Mouse (Mus musculus) megakaryocyte, adult 5-6 weeks (primary cell): Measurements from ENCODE around the gene Tbc1d10a. TPM values are rescaled to one million over a fixed set of nuclear protein-coding genes. Genes with fewer than 3 reads are reported as not detected.

Source experiments
- ATAC-seq: 2 replicates; pipeline ENCODE4 v1.8.0; 2016; ENCODE audit warnings: mild to moderate bottlenecking, inconsistent platforms; ENCODE audit not compliant: poor library complexity, severe bottlenecking
- total RNA-seq, 2 experiments: library from RNA; stranded (forward) in 1 of 2; stranded (reverse) in 1 of 2; fragments of 153-499, 151-499 nt in 1 of 2; fragments of 221-1000, 200-1000 nt in 1 of 2; gene quantifications; 2 replicates each; pipeline versions ENCODE4 v1.2.3 to v1.2.4; 2015 to 2017

Tbc1d10a gene
- total RNA-seq, 2 experiments from 2014 or later, result 3.8 to 5.5 TPM

DNA sequence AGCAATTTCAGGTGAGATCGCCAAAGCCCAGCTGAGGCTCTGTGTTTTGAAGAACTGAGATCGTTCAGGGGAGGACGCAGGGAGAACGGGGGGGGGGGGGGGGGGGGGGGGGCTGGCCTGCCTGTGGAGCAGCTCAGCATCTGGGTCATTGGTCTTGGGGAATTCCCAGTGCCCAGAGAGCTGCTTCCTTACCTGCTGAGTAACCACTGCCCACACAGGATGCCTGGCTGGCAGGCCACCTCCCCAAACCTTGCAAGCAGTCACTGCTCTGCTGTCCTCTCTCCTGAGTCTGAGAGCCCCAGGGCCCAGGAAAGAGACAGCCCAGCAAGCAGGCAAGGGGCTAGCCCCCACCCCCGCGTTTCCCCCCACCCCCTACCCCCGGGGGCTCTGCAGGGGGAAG is 76.3 kb downstream of the Tbc1d10a start:
- no peak for ATAC-seq

DNA sequence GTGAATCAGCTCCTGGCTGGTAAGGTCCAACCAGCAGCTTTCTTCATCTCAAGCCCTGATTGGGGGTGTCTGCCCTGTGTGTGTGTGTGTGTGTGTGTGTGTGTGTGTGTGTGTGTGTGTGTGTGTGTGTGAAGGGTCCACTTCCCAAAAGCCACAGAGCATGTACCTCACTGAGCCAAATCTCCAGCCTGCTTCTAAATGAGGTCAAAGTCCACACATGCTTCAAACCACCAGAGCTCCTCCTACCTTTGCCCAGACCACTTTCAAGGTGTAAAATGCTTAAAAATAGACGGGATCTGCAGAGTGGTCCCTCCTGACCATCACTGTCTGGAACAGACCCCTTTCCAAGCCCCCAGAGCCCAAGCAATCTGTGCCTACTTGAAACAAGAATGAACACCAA is 76.7 kb downstream of the Tbc1d10a start:
- ATAC-seq, result no peak

DNA sequence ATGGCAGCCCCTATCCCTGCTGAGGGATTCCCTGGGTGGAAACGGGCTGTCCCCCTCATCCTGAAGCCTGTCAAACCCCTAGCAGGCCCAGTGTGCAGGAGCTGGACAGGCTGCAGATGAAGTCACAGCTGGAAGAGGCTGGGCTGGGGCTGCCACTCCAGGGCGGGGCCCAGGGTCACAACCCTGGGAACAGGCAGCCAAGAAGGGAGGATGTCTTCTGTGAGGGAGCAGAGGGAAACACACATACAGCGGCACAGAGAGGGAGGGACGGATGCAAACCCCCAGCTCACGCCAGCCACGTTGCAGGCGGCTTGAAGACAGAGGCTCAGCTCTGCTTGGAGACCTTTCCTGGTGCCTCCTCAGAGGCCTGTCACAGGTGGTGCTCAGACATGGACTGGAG is 77.5 kb downstream of the Tbc1d10a start:
- ATAC-seq, result no peak

Other genes starting within 250 kb of the Tbc1d10a start
- gene Pes1, start 222.8 kb upstream of the Tbc1d10a start, total RNA-seq (2015), result 28.5 and 31.1 TPM in 2 replicates
- 60.7 and 86.6 TPM in 2 replicates for gene Pes1, start 222.8 kb upstream of the Tbc1d10a start, total RNA-seq (2017)
- gene 4930556J24Rik, start 210.0 kb upstream of the Tbc1d10a start, total RNA-seq (2015), result not detected in 2 replicates
- not detected in 2 replicates for gene 4930556J24Rik, start 210.0 kb upstream of the Tbc1d10a start, total RNA-seq (2017)
- gene Gal3st1, start 203.2 kb upstream of the Tbc1d10a start, total RNA-seq (2015), result 0.22 TPM in 1 of 2 replicates, not detected in the other
- not detected in 2 replicates for gene Gal3st1, start 203.2 kb upstream of the Tbc1d10a start, total RNA-seq (2017)
- gene Sec14l4, start 155.3 kb upstream of the Tbc1d10a start, total RNA-seq (2015), result not detected in 2 replicates
- gene Sec14l4, start 155.3 kb upstream of the Tbc1d10a start, total RNA-seq (2017), result not detected in 2 replicates
- gene Sec14l3, start 121.9 kb upstream of the Tbc1d10a start, total RNA-seq (2015), result not detected in 2 replicates
- not detected in 2 replicates for gene Sec14l3, start 121.9 kb upstream of the Tbc1d10a start, total RNA-seq (2017)
- 1.1 and 2.6 TPM in 2 replicates for gene Mtfp1, start 91.3 kb upstream of the Tbc1d10a start, total RNA-seq (2015)
- 1.3 and 1.8 TPM in 2 replicates for gene Mtfp1, start 91.3 kb upstream of the Tbc1d10a start, total RNA-seq (2017)
- gene Sec14l2, start 63.4 kb upstream of the Tbc1d10a start, total RNA-seq (2015), result 0.27 and 0.82 TPM in 2 replicates
- gene Sec14l2, start 63.4 kb upstream of the Tbc1d10a start, total RNA-seq (2017), result 0.81 and 3.9 TPM in 2 replicates
- 6.3 and 7.7 TPM in 2 replicates for gene Rnf215, start 51.6 kb upstream of the Tbc1d10a start, total RNA-seq (2015)
- 12.8 and 14.8 TPM in 2 replicates for gene Rnf215, start 51.6 kb upstream of the Tbc1d10a start, total RNA-seq (2017)
- 1.1 TPM in 1 of 2 replicates, not detected in the other for gene Ccdc157, start 26.5 kb upstream of the Tbc1d10a start, total RNA-seq (2015)
- 0.44 and 1.3 TPM in 2 replicates for gene Ccdc157, start 26.5 kb upstream of the Tbc1d10a start, total RNA-seq (2017)
- gene Sf3a1, start 26.4 kb upstream of the Tbc1d10a start, total RNA-seq (2015), result 42.2 and 42.4 TPM in 2 replicates
- gene Sf3a1, start 26.4 kb upstream of the Tbc1d10a start, total RNA-seq (2017), result 24.8 and 28.9 TPM in 2 replicates
- gene Castor1, start 31.4 kb downstream of the Tbc1d10a start, total RNA-seq (2015), result 1.2 and 1.3 TPM in 2 replicates
- gene Castor1, start 31.4 kb downstream of the Tbc1d10a start, total RNA-seq (2017), result 1.1 and 2.3 TPM in 2 replicates
- 26.6 and 34.4 TPM in 2 replicates for gene Osm, start 49.6 kb downstream of the Tbc1d10a start, total RNA-seq (2015)
- 31.9 and 39.2 TPM in 2 replicates for gene Osm, start 49.6 kb downstream of the Tbc1d10a start, total RNA-seq (2017)
- gene Lif, start 70.8 kb downstream of the Tbc1d10a start, total RNA-seq (2015), result 0.18 and 0.31 TPM in 2 replicates
- 1.1 and 6.7 TPM in 2 replicates for gene Lif, start 70.8 kb downstream of the Tbc1d10a start, total RNA-seq (2017)